Mouse (Mus musculus): ENCODE results near the gene Ap5s1. TPM values are rescaled to one million over a fixed set of nuclear protein-coding genes. Genes with fewer than 3 reads are reported as not detected.

Ap5s1 gene
- polyA plus RNA-seq, 1 experiment from 2014 or later = 25.1 TPM

GRCm38 (mm10) chr2:131178828-131179245 lies 28.0 kb upstream of the Ap5s1 start:
- H3K27ac ChIP-seq (replicated peaks; ENCODE audit: low read depth, low read length) = peak overlapping the region; percentile 95
- H3K9me3 ChIP-seq (ENCODE audit: control insufficient read depth, low read length) = no peaks in the 10 kb centered on the region
- ATAC-seq (ENCODE audit: low read depth) (no peak), DNase-seq (ENCODE audit: low spot score) (no peak)
- peak overlapping the region; percentile 75 for H3K4me3 ChIP-seq (ENCODE audit: low read depth, low read length)
- H3K9ac ChIP-seq (ENCODE audit: low read depth, low read length) = peak overlapping the region; percentile 91
- H3K27me3 ChIP-seq (replicated peaks; ENCODE audit: control insufficient read depth, insufficient read depth, low read length) = no peaks in the 10 kb centered on the region
- WGBS = 33% methylated on average over 22 of the region's 26 CpGs
- H3K36me3 ChIP-seq (ENCODE audit: control insufficient read depth, insufficient read depth, low read length) = peaks cover 7% of the 10 kb centered on the region; the same call in 1 of the 2 replicates
- peaks cover 31% of the 10 kb centered on the region for H3K4me1 ChIP-seq (ENCODE audit: control insufficient read depth, insufficient read depth, low read length)
- peak overlapping the region; percentile 97 for H3K4me2 ChIP-seq (ENCODE audit: low read depth, low read length)

- H3K9me3 ChIP-seq (ENCODE audit: control insufficient read depth, low read length) = no peaks in the 10 kb centered on the region
- WGBS = under 1% methylated on average over 37 of the region's 67 CpGs
- H3K9ac ChIP-seq (ENCODE audit: low read depth, low read length) = peak overlapping the region; percentile 91
- H3K27me3 ChIP-seq (replicated peaks; ENCODE audit: control insufficient read depth, insufficient read depth, low read length) = no peaks in the 10 kb centered on the region
- peaks cover 28% of the 10 kb centered on the region for H3K4me1 ChIP-seq (ENCODE audit: control insufficient read depth, insufficient read depth, low read length)
- peaks cover 7% of the 10 kb centered on the region; the same call in 1 of the 2 replicates for H3K36me3 ChIP-seq (ENCODE audit: control insufficient read depth, insufficient read depth, low read length)
- ATAC-seq (ENCODE audit: low read depth) (peak; percentile 63), DNase-seq (ENCODE audit: low spot score) (peak; percentile 71)
- peak overlapping the region; percentile 97 for H3K4me2 ChIP-seq (ENCODE audit: low read depth, low read length)
- H3K27ac ChIP-seq (replicated peaks; ENCODE audit: low read depth, low read length) = peak overlapping the region; percentile 95
- peak overlapping the region; percentile 75 for H3K4me3 ChIP-seq (ENCODE audit: low read depth, low read length)
Measured at GRCm38 (mm10) chr2:131179246-131179886, 27.5 kb upstream of the Ap5s1 start.

DNA sequence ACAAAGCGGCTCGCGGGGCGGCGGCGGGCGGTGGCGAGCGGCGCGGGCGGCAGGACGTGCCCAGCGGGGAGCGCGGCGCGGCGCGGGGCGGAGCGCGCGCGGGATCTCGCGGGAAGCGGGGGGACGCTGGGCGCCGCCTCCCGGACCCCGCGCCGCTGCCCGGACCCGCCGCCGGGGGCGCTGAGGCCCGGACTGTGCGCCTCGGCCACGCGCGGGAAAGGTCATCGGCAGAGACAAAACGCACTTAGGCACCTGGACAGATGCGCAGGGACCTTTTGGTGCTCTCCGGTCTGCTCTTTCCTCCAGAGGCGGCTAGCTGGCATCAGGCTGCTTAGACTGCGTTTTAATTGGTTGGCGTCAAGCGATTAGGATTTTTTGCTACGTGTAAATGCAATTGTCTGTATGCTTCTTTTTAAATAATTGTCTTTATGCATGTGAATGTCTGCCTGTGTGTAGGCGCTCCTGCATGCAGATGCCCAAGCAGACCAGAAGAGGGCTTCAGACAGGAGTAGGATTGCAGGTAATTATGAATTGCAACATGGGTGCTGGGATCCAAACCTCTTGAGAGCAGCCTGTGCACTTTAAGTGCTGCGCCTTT lies 26.8 kb upstream of the Ap5s1 start, which contains the start of gene Cenpb:
Cenpb (minus strand) TSS at position 78 of the 598 bp plus-strand sequence.
- peak within 1 kb of the TSS; percentile 97 for H3K4me2 ChIP-seq (ENCODE audit: low read depth, low read length)
- no peaks in the 10 kb centered on the region for H3K27me3 ChIP-seq (replicated peaks; ENCODE audit: control insufficient read depth, insufficient read depth, low read length)
- peak; percentile 87 for ATAC-seq (ENCODE audit: low read depth)
- peak; percentile 84 for DNase-seq (ENCODE audit: low spot score)
- H3K4me3 ChIP-seq (ENCODE audit: low read depth, low read length) = peak within 1 kb of the TSS; percentile 75
- WGBS = 8% methylated on average over 15 of the region's 57 CpGs
- peak within 1 kb of the TSS; percentile 95 for H3K27ac ChIP-seq (replicated peaks; ENCODE audit: low read depth, low read length)
- peak within 1 kb of the TSS; percentile 91 for H3K9ac ChIP-seq (ENCODE audit: low read depth, low read length)
- H3K4me1 ChIP-seq (ENCODE audit: control insufficient read depth, insufficient read depth, low read length) = peaks cover 27% of the 10 kb centered on the region
- peaks cover 7% of the 10 kb centered on the region; the same call in 1 of the 2 replicates for H3K36me3 ChIP-seq (ENCODE audit: control insufficient read depth, insufficient read depth, low read length)
- H3K9me3 ChIP-seq (ENCODE audit: control insufficient read depth, low read length) = no peaks in the 10 kb centered on the region

- Histone ChIP-seq H3K9ac (ENCODE audit: low read depth, low read length) (peak overlapping the region; percentile 78), H3K4me1 (ENCODE audit: control insufficient read depth, insufficient read depth, low read length) (peaks cover 30% of the 10 kb centered on the region), H3K9me3 (ENCODE audit: control insufficient read depth, low read length) (no peaks in the 10 kb centered on the region), H3K36me3 (ENCODE audit: control insufficient read depth, insufficient read depth, low read length) (peaks cover under 1% of the 10 kb centered on the region; the same call in 1 of the 2 replicates), H3K4me2 (ENCODE audit: low read depth, low read length) (peak overlapping the region; percentile 77), H3K27ac (replicated peaks; ENCODE audit: low read depth, low read length) (peak overlapping the region; percentile 61; the same call in 1 of the 2 replicates), H3K27me3 (replicated peaks; ENCODE audit: control insufficient read depth, insufficient read depth, low read length) (no peaks in the 10 kb centered on the region), H3K4me3 (ENCODE audit: low read depth, low read length) (peak overlapping the region; percentile 74)
- peak; percentile 2; the same call in 1 of the 2 replicates for ATAC-seq (ENCODE audit: low read depth)
- WGBS = 3% methylated on average over 12 of the region's 14 CpGs
- DNase-seq (ENCODE audit: low spot score) = peak; percentile 57
Measured at GRCm38 (mm10) chr2:131186343-131186742, 20.5 kb upstream of the Ap5s1 start.

DNA sequence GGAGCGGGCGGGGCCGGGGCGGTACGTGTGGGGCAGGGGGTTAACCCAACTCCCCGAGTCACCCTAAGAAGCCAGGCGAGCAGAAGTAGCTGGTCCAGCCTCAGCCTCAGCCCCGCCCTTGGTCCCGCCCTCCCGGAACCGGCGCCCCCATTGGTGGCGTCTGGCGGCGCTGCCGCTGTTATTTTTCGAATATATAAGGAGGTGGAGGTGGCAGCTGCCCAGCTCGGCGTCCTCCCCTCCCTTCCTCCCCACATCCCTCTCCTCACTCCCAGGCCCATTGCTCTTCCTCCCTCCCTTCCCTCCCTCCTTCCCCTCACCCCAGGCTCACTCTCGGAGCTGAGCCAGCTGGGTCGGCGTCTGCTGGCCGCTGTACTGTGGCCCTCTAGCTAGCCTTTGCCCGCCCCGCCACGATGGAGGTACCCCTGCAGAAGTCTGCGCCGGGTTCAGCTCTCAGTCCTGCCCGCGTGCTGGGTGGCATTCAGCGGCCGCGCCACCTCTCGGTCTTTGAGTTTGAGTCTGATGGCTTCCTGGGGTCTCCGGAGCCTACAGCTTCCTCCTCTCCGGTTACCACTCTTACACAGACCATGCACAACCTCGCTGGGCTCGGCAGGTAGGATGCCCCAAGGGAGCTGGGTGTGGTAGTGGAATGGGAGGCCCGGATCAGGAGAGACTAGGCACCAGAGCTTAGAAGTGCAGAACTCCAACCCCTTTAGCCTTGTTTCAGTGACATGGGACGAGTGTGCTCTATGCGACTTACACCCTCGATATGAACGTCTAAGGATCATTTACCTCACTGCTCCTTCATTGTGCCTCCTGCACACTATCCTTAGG lies 19.9 kb upstream of the Ap5s1 start, which contains the start of the genes Cdc25b and Spef1:
Cdc25b (plus strand) TSS at position 179 of the 831 bp plus-strand sequence.
Spef1 (minus strand) TSS at position 512 of the 831 bp plus-strand sequence.
- no peaks in the 10 kb centered on the region for H3K27me3 ChIP-seq (replicated peaks; ENCODE audit: control insufficient read depth, insufficient read depth, low read length)
- peaks cover 30% of the 10 kb centered on the region for H3K4me1 ChIP-seq (ENCODE audit: control insufficient read depth, insufficient read depth, low read length)
- no peaks in the 10 kb centered on the region for H3K9me3 ChIP-seq (ENCODE audit: control insufficient read depth, low read length)
- H3K4me3 ChIP-seq (ENCODE audit: low read depth, low read length) = peak within 1 kb of the TSS; percentile 74
- peak within 1 kb of the TSS; percentile 77 for H3K4me2 ChIP-seq (ENCODE audit: low read depth, low read length)
- H3K9ac ChIP-seq (ENCODE audit: low read depth, low read length) = peak within 1 kb of the TSS; percentile 78
- DNase-seq (ENCODE audit: low spot score) (peak; percentile 93), ATAC-seq (ENCODE audit: low read depth) (peak; percentile 90)
- H3K36me3 ChIP-seq (ENCODE audit: control insufficient read depth, insufficient read depth, low read length) = peaks cover 7% of the 10 kb centered on the region
- WGBS = 2% methylated on average over 32 of the region's 43 CpGs
- peak within 1 kb of the TSS; percentile 74 for H3K27ac ChIP-seq (replicated peaks; ENCODE audit: low read depth, low read length)

GRCm38 (mm10) chr2:131187602-131187922 lies 19.3 kb upstream of the Ap5s1 start:
- DNase-seq (ENCODE audit: low spot score) (no peak), ATAC-seq (ENCODE audit: low read depth) (no peak)
- Histone ChIP-seq H3K27me3 (replicated peaks; ENCODE audit: control insufficient read depth, insufficient read depth, low read length) (no peaks in the 10 kb centered on the region), H3K9me3 (ENCODE audit: control insufficient read depth, low read length) (no peaks in the 10 kb centered on the region), H3K27ac (replicated peaks; ENCODE audit: low read depth, low read length) (peak overlapping the region; percentile 74; the same call in 1 of the 2 replicates), H3K4me1 (ENCODE audit: control insufficient read depth, insufficient read depth, low read length) (peaks cover 30% of the 10 kb centered on the region), H3K9ac (ENCODE audit: low read depth, low read length) (peak overlapping the region; percentile 78), H3K4me3 (ENCODE audit: low read depth, low read length) (peak overlapping the region; percentile 74), H3K36me3 (ENCODE audit: control insufficient read depth, insufficient read depth, low read length) (peaks cover 13% of the 10 kb centered on the region), H3K4me2 (ENCODE audit: low read depth, low read length) (peak overlapping the region; percentile 77)
- WGBS = 26% methylated on average over 3 of the region's 3 CpGs

- H3K36me3 ChIP-seq (ENCODE audit: control insufficient read depth, insufficient read depth, low read length) = peaks cover 20% of the 10 kb centered on the region
- no peaks in the 10 kb centered on the region for H3K27me3 ChIP-seq (replicated peaks; ENCODE audit: control insufficient read depth, insufficient read depth, low read length)
- no peak overlapping the region for H3K27ac ChIP-seq (replicated peaks; ENCODE audit: low read depth, low read length)
- H3K9me3 ChIP-seq (ENCODE audit: control insufficient read depth, low read length) = no peaks in the 10 kb centered on the region
- WGBS = 94% methylated on average over 5 of the region's 5 CpGs
- no peak overlapping the region for H3K4me3 ChIP-seq (ENCODE audit: low read depth, low read length)
- no peak for DNase-seq (ENCODE audit: low spot score)
- H3K4me2 ChIP-seq (ENCODE audit: low read depth, low read length) = peak overlapping the region; percentile 77; the same call in 1 of the 2 replicates
- no peak overlapping the region for H3K9ac ChIP-seq (ENCODE audit: low read depth, low read length)
- no peak for ATAC-seq (ENCODE audit: low read depth)
- peaks cover 30% of the 10 kb centered on the region for H3K4me1 ChIP-seq (ENCODE audit: control insufficient read depth, insufficient read depth, low read length)
Measured at GRCm38 (mm10) chr2:131188311-131188710, 18.6 kb upstream of the Ap5s1 start.

Measured in embryonic facial prominence, embryonic 14.5 days (tissue).